Mouse (Mus musculus) thymus, postnatal 4 days (tissue): ENCODE results near the gene Fgfr2.

Source experiments
- DNase-seq: peaks from one replicate; pipeline ENCODE4 v3.0.0; 2021

Gene Fgfr2

GRCm38 (mm10) chr7:132813416-132814088 is 309.6 kb downstream of the Fgfr2 start, which contains the start of gene Fam53b:
Fam53b (minus strand) TSS chr7:132813886.
- peak; percentile 79 for DNase-seq

- peak; percentile 76 for DNase-seq
Measured at GRCm38 (mm10) chr7:132812619-132813415, 310.3 kb downstream of the Fgfr2 start.

- peak; percentile 70 for DNase-seq
Measured at GRCm38 (mm10) chr7:132811716-132812618, 311.2 kb downstream of the Fgfr2 start.

- peak; percentile 97 for DNase-seq
Measured at GRCm38 (mm10) chr7:132810879-132811278, 312.3 kb downstream of the Fgfr2 start.

GRCm38 (mm10) chr7:132810368-132810767 is 312.8 kb downstream of the Fgfr2 start:
- peak; percentile 47 for DNase-seq

- peak; percentile 10 for DNase-seq
Measured at GRCm38 (mm10) chr7:132809721-132810120, 313.4 kb downstream of the Fgfr2 start.

- DNase-seq, result peak; percentile 57
Measured at GRCm38 (mm10) chr7:132808841-132809682, 314.1 kb downstream of the Fgfr2 start.

GRCm38 (mm10) chr7:132808051-132808796 is 314.9 kb downstream of the Fgfr2 start:
- DNase-seq, result peak; percentile 17

GRCm38 (mm10) chr7:132806926-132807857 is 316.0 kb downstream of the Fgfr2 start:
- DNase-seq, result peak; percentile 19

GRCm38 (mm10) chr7:132806286-132806685 is 316.9 kb downstream of the Fgfr2 start:
- no peak for DNase-seq

- peak; percentile 15 for DNase-seq
Measured at GRCm38 (mm10) chr7:132804951-132805350, 318.2 kb downstream of the Fgfr2 start.

- DNase-seq, result no peak
Measured at GRCm38 (mm10) chr7:132804461-132804860, 318.7 kb downstream of the Fgfr2 start.

GRCm38 (mm10) chr7:132803962-132804361 is 319.2 kb downstream of the Fgfr2 start:
- peak; percentile 63 for DNase-seq

GRCm38 (mm10) chr7:132803336-132803735 is 319.8 kb downstream of the Fgfr2 start:
- DNase-seq, result no peak

GRCm38 (mm10) chr7:132802691-132803090 is 320.5 kb downstream of the Fgfr2 start:
- DNase-seq, result no peak

- no peak for DNase-seq
Measured at GRCm38 (mm10) chr7:132802066-132802465, 321.1 kb downstream of the Fgfr2 start.

GRCm38 (mm10) chr7:132801509-132801908 is 321.6 kb downstream of the Fgfr2 start:
- DNase-seq, result no peak

GRCm38 (mm10) chr7:132800868-132801267 is 322.3 kb downstream of the Fgfr2 start:
- no peak for DNase-seq

- no peak for DNase-seq
Measured at GRCm38 (mm10) chr7:132799119-132800016, 323.8 kb downstream of the Fgfr2 start.
